Mouse (Mus musculus) kidney, embryonic 14.5 days (tissue): Measurements from ENCODE around the gene Ern1. TPM values are rescaled to one million over a fixed set of nuclear protein-coding genes. Genes with fewer than 3 reads are reported as not detected.

ENCODE experiments used
- ATAC-seq: fragments of 200-750 bp; cut with Nextera tagmentation; 2 replicates; pipeline ENCODE4 v1.8.0; 2017; ENCODE audit warnings: moderate number of reproducible peaks, mild to moderate bottlenecking, moderate TSS enrichment, moderate library complexity; ENCODE audit not compliant: low FRiP score, low TSS enrichment
- H3K27ac ChIP-seq: fragments of 300-500 bp; sonication (generic); 2 replicates; pipeline ENCODE4 v1.5.1; 2014; ENCODE audit warnings: low read depth, mild to moderate bottlenecking, low read length, moderate library complexity, mixed read lengths
- H3K27me3 ChIP-seq: fragments of 300-500 bp; sonication (generic); 2 replicates; pipeline ENCODE4 v1.6.1; 2014; ENCODE audit warnings: mild to moderate bottlenecking, low read length; ENCODE audit not compliant: control insufficient read depth, insufficient read depth
- H3K36me3 ChIP-seq: fragments of 300-500 bp; sonication (generic); 2 replicates; pipeline ENCODE4 v1.6.1; 2014; ENCODE audit warnings: low read length, mixed read lengths; ENCODE audit not compliant: control insufficient read depth, insufficient read depth
- H3K4me1 ChIP-seq: fragments of 300-500 bp; sonication (generic); 2 replicates; pipeline ENCODE4 v1.6.1; 2014; ENCODE audit warnings: low read length, mixed read lengths; ENCODE audit not compliant: control insufficient read depth, insufficient read depth
- H3K4me2 ChIP-seq: fragments of 300-500 bp; sonication (generic); replicated peaks from 2 replicates; pipeline ENCODE4 v1.6.1; 2014; ENCODE audit warnings: low read depth, mild to moderate bottlenecking, low read length
- H3K4me3 ChIP-seq: fragments of 300-500 bp; sonication (generic); 2 replicates; pipeline ENCODE4 v1.5.1; 2014; ENCODE audit warnings: mild to moderate bottlenecking, low read length
- H3K9ac ChIP-seq: fragments of 300-500 bp; sonication (generic); 2 replicates; pipeline ENCODE4 v1.6.1; 2014; ENCODE audit warnings: low read depth, mild to moderate bottlenecking, low read length, moderate library complexity
- H3K9me3 ChIP-seq: fragments of 300-500 bp; sonication (generic); 2 replicates; pipeline ENCODE4 v1.6.1; 2016; ENCODE audit warnings: low read length; ENCODE audit not compliant: control insufficient read depth
- WGBS: fragments of 180-500 bp; shearing (Covaris S2); extraction: QIAGEN DNeasy Blood & Tissue Kit; methylation state at CpG from one replicate; pipeline ENCODE4 v1.1.7; 2014; 5-methylcytosine and 5-hydroxymethylcytosine counted together
- polyA plus RNA-seq: library from polyadenylated mRNA; unstranded; fragments of >200 nt; fragmentation: Nextera tagmentation; extraction: Ambion mirVana; gene quantifications from 2 replicates; pipeline ENCODE4 v1.2.1, GENCODE M21; 2014

Ern1 gene
- polyA plus RNA-seq, 1 experiment from 2014 or later: 9.0 TPM

GRCm38 (mm10) chr11:106489036-106489693 is 1.5 kb upstream of the Ern1 start:
- WGBS: 80% methylated on average over 7 of the region's 7 CpGs
- no peak overlapping the region for H3K4me2 ChIP-seq
- H3K27me3 ChIP-seq: no peaks in the 10 kb centered on the region
- H3K27ac ChIP-seq: no peak overlapping the region
- no peak overlapping the region for H3K9ac ChIP-seq
- no peak for ATAC-seq
- peaks cover 7% of the 10 kb centered on the region; the same call in 1 of the 2 replicates for H3K4me1 ChIP-seq
- no peak overlapping the region for H3K4me3 ChIP-seq
- H3K36me3 ChIP-seq: no peaks in the 10 kb centered on the region
- no peaks in the 10 kb centered on the region for H3K9me3 ChIP-seq

- 3% methylated on average over 17 of the region's 17 CpGs for WGBS
- Histone ChIP-seq H3K36me3 (no peaks in the 10 kb centered on the region), H3K27me3 (no peaks in the 10 kb centered on the region), H3K4me1 (peaks cover 7% of the 10 kb centered on the region; the same call in 1 of the 2 replicates), H3K9me3 (no peaks in the 10 kb centered on the region), H3K4me3 (peak overlapping the region; percentile 94), H3K27ac (peak overlapping the region; percentile 87), H3K9ac (peak overlapping the region; percentile 31; the same call in 1 of the 2 replicates), H3K4me2 (peak overlapping the region; percentile 87)
- peak; percentile 81 for ATAC-seq
Observed at GRCm38 (mm10) chr11:106488126-106488561, 492 bp upstream of the Ern1 start.

- H3K27me3 ChIP-seq: no peaks in the 10 kb centered on the region
- WGBS: under 1% methylated on average over 79 of the region's 86 CpGs
- peak overlapping the region; percentile 87 for H3K4me2 ChIP-seq
- peak overlapping the region; percentile 94 for H3K4me3 ChIP-seq
- H3K9me3 ChIP-seq: no peaks in the 10 kb centered on the region
- ATAC-seq: peak; percentile 83
- peak overlapping the region; percentile 93 for H3K27ac ChIP-seq
- H3K9ac ChIP-seq: peak overlapping the region; percentile 82
- peaks cover 7% of the 10 kb centered on the region; the same call in 1 of the 2 replicates for H3K4me1 ChIP-seq
- H3K36me3 ChIP-seq: no peaks in the 10 kb centered on the region
Observed at GRCm38 (mm10) chr11:106486866-106487732, 553 bp downstream of the Ern1 start.

GRCm38 (mm10) chr11:106486042-106486865 is 1.4 kb downstream of the Ern1 start:
- Histone ChIP-seq H3K9me3 (no peaks in the 10 kb centered on the region), H3K4me1 (peaks cover 7% of the 10 kb centered on the region; the same call in 1 of the 2 replicates), H3K4me3 (peak overlapping the region; percentile 94), H3K36me3 (no peaks in the 10 kb centered on the region), H3K27me3 (no peaks in the 10 kb centered on the region), H3K27ac (no peak overlapping the region), H3K4me2 (peak overlapping the region; percentile 87), H3K9ac (peak overlapping the region; percentile 82)
- ATAC-seq: no peak
- 34% methylated on average over 16 of the region's 16 CpGs for WGBS

- peaks cover 7% of the 10 kb centered on the region; the same call in 1 of the 2 replicates for H3K4me1 ChIP-seq
- peak overlapping the region; percentile 1; the same call in 1 of the 2 replicates for H3K4me3 ChIP-seq
- no peak overlapping the region for H3K27ac ChIP-seq
- no peak overlapping the region for H3K9ac ChIP-seq
- no peak for ATAC-seq
- 79% methylated on average over 4 of the region's 4 CpGs for WGBS
- no peaks in the 10 kb centered on the region for H3K27me3 ChIP-seq
- no peak overlapping the region for H3K4me2 ChIP-seq
- no peaks in the 10 kb centered on the region for H3K9me3 ChIP-seq
- no peaks in the 10 kb centered on the region for H3K36me3 ChIP-seq
Observed at GRCm38 (mm10) chr11:106485611-106486010, 2.0 kb downstream of the Ern1 start.

- Histone ChIP-seq H3K9ac (no peak overlapping the region), H3K27ac (no peak overlapping the region), H3K4me3 (no peak overlapping the region), H3K4me1 (peaks cover 7% of the 10 kb centered on the region; the same call in 1 of the 2 replicates), H3K36me3 (no peaks in the 10 kb centered on the region), H3K27me3 (no peaks in the 10 kb centered on the region), H3K4me2 (no peak overlapping the region), H3K9me3 (no peaks in the 10 kb centered on the region)
- WGBS: 89% methylated on average over 4 of the region's 4 CpGs
- no peak for ATAC-seq
Observed at GRCm38 (mm10) chr11:106484875-106485274, 2.8 kb downstream of the Ern1 start.

GRCm38 (mm10) chr11:106482867-106483266 is 4.8 kb downstream of the Ern1 start:
- ATAC-seq: no peak
- no peak overlapping the region for H3K9ac ChIP-seq
- H3K4me3 ChIP-seq: no peak overlapping the region
- H3K4me2 ChIP-seq: no peak overlapping the region
- no peak overlapping the region for H3K27ac ChIP-seq
- H3K36me3 ChIP-seq: no peaks in the 10 kb centered on the region
- no peaks in the 10 kb centered on the region for H3K27me3 ChIP-seq
- no peaks in the 10 kb centered on the region for H3K9me3 ChIP-seq
- 88% methylated on average over 8 of the region's 8 CpGs for WGBS
- peaks cover 6% of the 10 kb centered on the region; the same call in 1 of the 2 replicates for H3K4me1 ChIP-seq

GRCm38 (mm10) chr11:106481651-106482050 is 6.0 kb downstream of the Ern1 start:
- Histone ChIP-seq H3K27ac (no peak overlapping the region), H3K27me3 (no peaks in the 10 kb centered on the region), H3K9ac (no peak overlapping the region), H3K4me1 (peaks cover 6% of the 10 kb centered on the region; the same call in 1 of the 2 replicates), H3K9me3 (no peaks in the 10 kb centered on the region), H3K4me2 (no peak overlapping the region), H3K4me3 (no peak overlapping the region), H3K36me3 (no peaks in the 10 kb centered on the region)
- WGBS: 25% methylated on average over 4 of the region's 4 CpGs
- ATAC-seq: no peak
